Mouse (Mus musculus): ENCODE measurements at regions not wholly inside any gene's neighbourhood (a gene's known extent, or its start where the extent isn't known, plus 50 kb on each side); places are given as distances from the start of the nearest gene placed in this dataset.

- H3K27ac ChIP-seq (ENCODE audit: low read depth, low read length): peak overlapping the region; percentile 59
- peak overlapping the region; percentile 70 for H3K9ac ChIP-seq (ENCODE audit: low read length)
- H3K27me3 ChIP-seq (replicated peaks; ENCODE audit: control insufficient read depth, insufficient read depth, low read length): no peaks in the 10 kb centered on the region
- H3K4me1 ChIP-seq (ENCODE audit: control insufficient read depth, insufficient read depth, low read length): no peaks in the 10 kb centered on the region
- no peaks in the 10 kb centered on the region for H3K36me3 ChIP-seq (ENCODE audit: control insufficient read depth, insufficient read depth, low read length)
- ATAC-seq (peak; percentile 96), DNase-seq (ENCODE audit: low spot score) (peak; percentile 77)
- no peaks in the 10 kb centered on the region for H3K9me3 ChIP-seq (replicated peaks; ENCODE audit: control insufficient read depth, low read length)
- peak overlapping the region; percentile 74 for H3K4me2 ChIP-seq (ENCODE audit: low read length)
- H3K4me3 ChIP-seq (ENCODE audit: low read depth, low read length): peak overlapping the region; percentile 44
- WGBS: 2% methylated on average over 25 of the region's 25 CpGs
Observed at GRCm38 (mm10) chr10:26695212-26695933, 57.8 kb upstream of the Arhgap18 start.
